Mouse (Mus musculus) MEL (cell line): ENCODE measurements around the gene Ric8b. TPM values are rescaled to one million over a fixed set of nuclear protein-coding genes. Genes with fewer than 3 reads are reported as not detected.

Experiments used
- DNase-seq: peaks from one replicate; pipeline ENCODE4 v3.0.0; 2011; ENCODE audit warnings: low read depth, low spot score
- H3K27ac ChIP-seq: 2 replicates; pipeline ENCODE4 v1.5.1; 2012; ENCODE audit warnings: low read depth, mild to moderate bottlenecking, control low read depth, low read length, moderate library complexity; ENCODE audit not compliant: control insufficient read depth
- H3K27me3 ChIP-seq, 2 experiments: fragments of 150-350 bp in 1 of 2; sonication (generic) in 1 of 2; 2 replicates each; pipeline ENCODE4 v1.6.1; 2012; ENCODE audit warnings: low read length in 2 of 2, mild to moderate bottlenecking in 2 of 2, improper control_type of control experiment in 1 of 2, moderate library complexity in 1 of 2; ENCODE audit not compliant: insufficient read depth in 2 of 2, control insufficient read depth in 1 of 2
- H3K36me3 ChIP-seq, 2 experiments: 2 replicates each; pipeline ENCODE4 v1.6.1; 2012 to 2014; ENCODE audit warnings: low read length in 2 of 2, improper control_type of control experiment in 1 of 2, inconsistent platforms in 1 of 2, mild to moderate bottlenecking in 1 of 2; ENCODE audit not compliant: insufficient read depth in 2 of 2, control insufficient read depth in 1 of 2
- H3K4me1 ChIP-seq, 2 experiments: fragments of 150-350 bp in 1 of 2; sonication (generic) in 1 of 2; 2 replicates each; pipeline ENCODE4 v1.6.1; 2012; ENCODE audit warnings: low read length in 2 of 2, improper control_type of control experiment in 1 of 2, mild to moderate bottlenecking in 1 of 2; ENCODE audit not compliant: insufficient read depth in 2 of 2, control insufficient read depth in 1 of 2
- H3K4me3 ChIP-seq, 2 experiments: fragments of 150-350 bp in 1 of 2; sonication (generic) in 1 of 2; 2 replicates each; pipeline ENCODE4 v1.5.1; 2012; ENCODE audit warnings: low read depth in 2 of 2, low read length in 2 of 2, mild to moderate bottlenecking in 2 of 2, moderate library complexity in 2 of 2, control low read depth in 1 of 2, improper control_type of control experiment in 1 of 2; ENCODE audit not compliant: control insufficient read depth in 1 of 2, insufficient read depth in 1 of 2
- H3K79me2 ChIP-seq: 2 replicates; pipeline ENCODE4 v1.6.1; 2012; ENCODE audit warnings: mild to moderate bottlenecking, low read length, moderate library complexity; ENCODE audit not compliant: control insufficient read depth, poor library complexity, insufficient read depth
- H3K9ac ChIP-seq: 2 replicates; pipeline ENCODE4 v1.6.1; 2012; ENCODE audit warnings: low read depth, mild to moderate bottlenecking, control low read depth, low read length, moderate library complexity; ENCODE audit not compliant: control insufficient read depth, poor library complexity, severe bottlenecking
- H3K9me3 ChIP-seq: fragments of 150-350 bp; sonication (generic); replicated peaks from 2 replicates; pipeline ENCODE4 v1.6.1; 2012; ENCODE audit warnings: mild to moderate bottlenecking, low read length, improper control_type of control experiment, moderate library complexity; ENCODE audit not compliant: insufficient read depth
- CHD2 ChIP-seq: IDR thresholded peaks from 2 replicates; pipeline ENCODE4 v1.6.1; 2011; ENCODE audit warnings: low read length, improper control_type of control experiment
- CTCF ChIP-seq, 3 experiments: IDR thresholded peaks in 2 of 3; conservative IDR thresholded peaks in 1 of 3; 2 replicates each; pipeline ENCODE4 v1.5.1; 2011 to 2012; ENCODE audit warnings: low read length in 3 of 3, low read depth in 2 of 3, mild to moderate bottlenecking in 2 of 3, improper control_type of control experiment in 1 of 3, inconsistent platforms in 1 of 3, mixed read lengths in 1 of 3, moderate library complexity in 1 of 3; ENCODE audit not compliant: control insufficient read depth in 1 of 3, insufficient read depth in 1 of 3, poor library complexity in 1 of 3, severe bottlenecking in 1 of 3
- E2F4 ChIP-seq: IDR thresholded peaks from 2 replicates; pipeline ENCODE4 v1.6.1; 2011; ENCODE audit warnings: low read depth, low read length, improper control_type of control experiment, borderline replicate concordance
- ELF1 ChIP-seq: IDR thresholded peaks from 2 replicates; pipeline ENCODE4 v1.6.1; 2014; ENCODE audit warnings: low read depth, mild to moderate bottlenecking, inconsistent platforms, low read length, improper control_type of control experiment, moderate library complexity
- EP300 ChIP-seq, 2 experiments: IDR thresholded peaks; 2 replicates each; pipeline ENCODE4 v1.6.1; 2011; ENCODE audit warnings: improper control_type of control experiment in 2 of 2, low read length in 2 of 2, low read depth in 1 of 2, mild to moderate bottlenecking in 1 of 2
- MAZ ChIP-seq: IDR thresholded peaks from 2 replicates; pipeline ENCODE4 v1.6.1; 2012; ENCODE audit warnings: low read depth, mild to moderate bottlenecking, inconsistent platforms, low read length, improper control_type of control experiment
- MEF2A ChIP-seq: IDR thresholded peaks from 2 replicates; pipeline ENCODE4 v1.6.1; 2014; ENCODE audit warnings: low read depth, mild to moderate bottlenecking, inconsistent platforms, low read length, improper control_type of control experiment; ENCODE audit not compliant: poor library complexity, insufficient replicate concordance, severe bottlenecking; ENCODE audit errors: extremely low read depth
- MXI1 ChIP-seq: IDR thresholded peaks from 2 replicates; pipeline ENCODE4 v1.6.1; 2011; ENCODE audit warnings: mild to moderate bottlenecking, low read depth, low read length, improper control_type of control experiment
- MYB ChIP-seq: IDR thresholded peaks from 2 replicates; pipeline ENCODE4 v1.6.1; 2011; ENCODE audit warnings: mild to moderate bottlenecking, low read depth, low read length, improper control_type of control experiment
- POLR2A ChIP-seq, 2 experiments: IDR thresholded peaks; 2 replicates each; pipeline ENCODE4 v1.6.1; 2011 to 2012; ENCODE audit warnings: low read length in 2 of 2, mild to moderate bottlenecking in 2 of 2, control low read depth in 1 of 2, improper control_type of control experiment in 1 of 2, low read depth in 1 of 2, moderate library complexity in 1 of 2; ENCODE audit not compliant: control insufficient read depth in 1 of 2, insufficient read depth in 1 of 2, poor library complexity in 1 of 2
- RAD21 ChIP-seq: IDR thresholded peaks from 2 replicates; pipeline ENCODE4 v1.6.1; 2011; ENCODE audit warnings: mild to moderate bottlenecking, low read depth, low read length, improper control_type of control experiment
- RCOR1 ChIP-seq: IDR thresholded peaks from 2 replicates; pipeline ENCODE4 v1.6.1; 2012; ENCODE audit warnings: low read depth, mild to moderate bottlenecking, inconsistent platforms, low read length, improper control_type of control experiment
- SMC3 ChIP-seq: IDR thresholded peaks from 2 replicates; pipeline ENCODE4 v1.6.1; 2011; ENCODE audit warnings: low read depth, low read length, improper control_type of control experiment
- TAL1 ChIP-seq: IDR thresholded peaks from 2 replicates; pipeline ENCODE4 v1.6.1; 2012; ENCODE audit warnings: mild to moderate bottlenecking, inconsistent platforms, low read length, moderate library complexity, mixed read lengths
- TBP ChIP-seq: IDR thresholded peaks from 2 replicates; pipeline ENCODE4 v1.8.0; 2011; ENCODE audit warnings: low read depth, low read length, improper control_type of control experiment
- TCF12 ChIP-seq: IDR thresholded peaks from 2 replicates; pipeline ENCODE4 v1.6.1; 2014; ENCODE audit warnings: low read depth, mild to moderate bottlenecking, inconsistent platforms, low read length, improper control_type of control experiment, moderate library complexity
- USF1 ChIP-seq: IDR thresholded peaks from 2 replicates; pipeline ENCODE4 v1.6.1; 2014; ENCODE audit warnings: low read depth, mild to moderate bottlenecking, inconsistent platforms, low read length, improper control_type of control experiment, moderate library complexity
- USF2 ChIP-seq, 2 experiments: IDR thresholded peaks; 2 replicates each; pipeline ENCODE4 v1.6.1; 2011 to 2012; ENCODE audit warnings: improper control_type of control experiment in 2 of 2, low read length in 2 of 2, borderline replicate concordance in 1 of 2, inconsistent platforms in 1 of 2, low read depth in 1 of 2, mild to moderate bottlenecking in 1 of 2; ENCODE audit not compliant: insufficient read depth in 1 of 2
- ZKSCAN1 ChIP-seq: IDR thresholded peaks from 2 replicates; pipeline ENCODE4 v1.6.1; 2012; ENCODE audit warnings: low read depth, mild to moderate bottlenecking, inconsistent platforms, low read length, improper control_type of control experiment, moderate library complexity
- ZNF384 ChIP-seq: IDR thresholded peaks from 2 replicates; pipeline ENCODE4 v1.6.1; 2012; ENCODE audit warnings: low read depth, mild to moderate bottlenecking, inconsistent platforms, low read length, improper control_type of control experiment
- polyA plus RNA-seq, 2 experiments: library from polyadenylated mRNA; stranded (reverse) in 1 of 2; unstranded in 1 of 2; fragments of >175 nt in 1 of 2; fragments of >200 nt in 1 of 2; gene quantifications; 2 replicates each; pipeline versions ENCODE4 v1.2.1 to v1.2.4; 2012; ENCODE audit warnings: low replicate concordance in 2 of 2, low read depth in 1 of 2; ENCODE audit not compliant: insufficient read length in 2 of 2, insufficient read depth in 1 of 2, missing spikeins in 1 of 2
- total RNA-seq: library from RNA; depleted of rRNA; stranded (reverse); fragments of 300-350 nt; gene quantifications from 2 replicates; pipeline ENCODE4 v1.2.3, GENCODE M21; 2012

Ric8b gene
- total and polyA plus RNA-seq, 3 experiments: 6.3 to 8.6 TPM; not detected in 1

DNA sequence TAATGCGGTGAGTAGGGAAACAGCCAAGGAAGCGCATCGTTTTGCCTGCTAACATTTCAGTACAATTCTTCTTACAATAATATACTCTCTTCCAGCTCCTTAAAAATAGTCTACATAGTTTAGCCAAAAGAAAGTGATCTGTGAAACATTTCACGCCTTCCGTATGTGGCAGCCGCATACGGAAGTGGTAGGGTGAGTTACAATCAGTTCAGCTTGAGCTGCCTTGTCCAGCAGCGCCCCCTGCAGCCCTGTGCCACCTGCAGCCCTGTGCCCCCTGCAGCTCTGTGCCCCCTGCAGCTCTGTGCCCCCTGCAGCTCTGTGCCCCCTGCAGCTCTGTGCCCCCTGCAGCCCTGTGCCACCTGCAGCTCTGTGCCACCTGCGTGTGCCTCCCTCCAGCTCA, 68.5 kb downstream of the Ric8b start:
- H3K4me1 ChIP-seq: no peaks in the 10 kb centered on the region
- no peaks in the 10 kb centered on the region; a peak in 2 of 4 replicates for H3K36me3 ChIP-seq
- no peak overlapping the region for H3K9ac ChIP-seq
- no peaks in the 10 kb centered on the region for H3K79me2 ChIP-seq
- H3K27ac ChIP-seq: no peak overlapping the region
- TF ChIP-seq ZKSCAN1: no peak
- TF ChIP-seq POLR2A (IDR thresholded peaks at IDR 0.05; ENCODE audit: control insufficient read depth in 1 of 2, insufficient read depth in 1 of 2, low read depth in 1 of 2, low read length in 2 of 2, poor library complexity in 1 of 2): no peak
- no peak for TF ChIP-seq MEF2A
- TF ChIP-seq CTCF (IDR thresholded peaks at IDR 0.05 in 2 of 3, conservative IDR thresholded peaks at IDR 0.05 in 1 of 3; ENCODE audit: control insufficient read depth in 1 of 3, insufficient read depth in 1 of 3, low read depth in 2 of 3, low read length in 3 of 3, poor library complexity in 1 of 3, severe bottlenecking in 1 of 3): peak in 2 of 3 experiments; percentile 47 to 74; a peak in 5 of 6 replicates
- no peak for TF ChIP-seq USF1
- no peak for TF ChIP-seq MAZ
- TF ChIP-seq E2F4: no peak
- TF ChIP-seq RCOR1: no peak
- TF ChIP-seq MYB: no peak
- TF ChIP-seq MXI1: no peak
- no peak for TF ChIP-seq TBP
- TF ChIP-seq ELF1: no peak
- TF ChIP-seq CHD2: no peak
- peak; percentile 37 for TF ChIP-seq RAD21
- TF ChIP-seq USF2 (IDR thresholded peaks at IDR 0.05; ENCODE audit: borderline replicate concordance in 1 of 2, insufficient read depth in 1 of 2, low read depth in 1 of 2, low read length in 2 of 2): no peak
- no peak for TF ChIP-seq ZNF384
- TF ChIP-seq TAL1: no peak
- TF ChIP-seq SMC3: peak; percentile 24; the same call in 1 of the 2 replicates
- DNase-seq: peak; percentile 23
- no peak overlapping the region for H3K4me3 ChIP-seq
- no peaks in the 10 kb centered on the region for H3K27me3 ChIP-seq
- H3K9me3 ChIP-seq: no peaks in the 10 kb centered on the region

DNA sequence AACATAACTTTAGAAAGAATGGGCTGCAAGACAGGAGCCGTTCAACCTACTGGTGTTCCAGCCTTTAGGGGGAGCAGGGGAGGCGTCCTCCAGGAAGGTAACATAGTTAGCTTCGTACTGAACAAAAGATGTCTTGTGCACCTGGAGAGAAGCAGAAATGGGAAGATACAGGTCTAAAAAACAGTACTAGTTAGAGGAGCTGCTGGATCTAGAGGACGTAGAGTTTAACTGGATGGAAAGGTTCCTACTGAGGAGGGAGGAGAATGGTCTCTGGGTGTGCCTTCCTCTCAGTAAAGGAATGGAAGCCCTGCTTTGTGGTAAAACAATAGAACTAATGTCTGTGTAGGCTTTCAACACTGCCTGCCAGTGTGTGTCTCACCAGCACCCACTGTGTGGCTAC, 70.2 kb downstream of the Ric8b start:
- TF ChIP-seq CTCF (IDR thresholded peaks at IDR 0.05 in 2 of 3, conservative IDR thresholded peaks at IDR 0.05 in 1 of 3; ENCODE audit: control insufficient read depth in 1 of 3, insufficient read depth in 1 of 3, low read depth in 2 of 3, low read length in 3 of 3, poor library complexity in 1 of 3, severe bottlenecking in 1 of 3) (peak in 1 of 3 experiments; percentile 17; a peak in 2 of 6 replicates), EP300 (IDR thresholded peaks at IDR 0.05; ENCODE audit: low read depth in 1 of 2, low read length in 2 of 2) (no peak), TCF12 (no peak)

More for the DNA sequence above, 70.2 kb downstream of the Ric8b start:
- no peak for DNase-seq
- Histone ChIP-seq H3K4me1 (no peaks in the 10 kb centered on the region), H3K36me3 (peaks cover 0 to 3% of the 10 kb centered on the region in 2 experiments; a peak in 2 of 4 replicates), H3K27me3 (no peaks in the 10 kb centered on the region), H3K27ac (no peak overlapping the region), H3K79me2 (no peaks in the 10 kb centered on the region), H3K4me3 (no peak overlapping the region), H3K9me3 (no peaks in the 10 kb centered on the region), H3K9ac (no peak overlapping the region)
